Mouse (Mus musculus): ENCODE measurements around the gene Ttc9c. TPM values are rescaled to one million over a fixed set of nuclear protein-coding genes. Genes with fewer than 3 reads are reported as not detected.
A peak's percentile ranks its signal among the peaks of the same experiment; 100 is the strongest.
"Not testable (repeated sequence)": the region's sequence is repeated elsewhere in the genome, so short reads cannot be mapped to it uniquely, and the experiment has no call there.

Gene Ttc9c
- polyA plus RNA-seq, 1 experiment from 2014 or later = 71.7 TPM

DNA sequence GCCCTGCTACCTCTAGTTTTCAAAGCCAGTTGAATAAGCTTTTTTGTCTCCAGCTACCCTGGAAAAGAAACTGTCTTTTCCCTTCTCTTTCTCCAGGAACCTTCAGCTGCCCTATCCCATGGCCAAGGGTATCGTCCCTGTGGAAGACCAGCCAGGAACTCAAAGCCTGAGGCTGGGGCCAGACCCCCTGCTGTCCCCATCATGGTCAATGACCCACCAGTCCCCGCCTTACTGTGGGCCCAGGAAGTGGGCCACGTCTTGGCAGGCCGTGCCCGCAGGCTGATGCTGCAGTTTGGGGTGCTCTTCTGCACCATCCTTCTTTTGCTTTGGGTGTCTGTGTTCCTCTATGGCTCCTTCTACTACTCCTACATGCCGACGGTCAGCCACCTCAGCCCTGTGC, 21.9 kb upstream of the Ttc9c start:
- Histone ChIP-seq H3K9ac (0 out of 2 replicates have a peak overlapping the region, but pooled peaks have one; percentile 34), H3K36me3 (peaks cover 6% of the 10 kb centered on the region; the same call in 1 of the 2 replicates), H3K9me3 (no peaks in the 10 kb centered on the region), H3K4me3 (no peak overlapping the region), H3K4me2 (replicated peaks) (peak overlapping the region; percentile 79), H3K27ac (no peak overlapping the region), H3K4me1 (peaks cover 31% of the 10 kb centered on the region), H3K27me3 (no peaks in the 10 kb centered on the region)
- 93% methylated on average over 7 of the region's 7 CpGs for WGBS
- ATAC-seq (ENCODE audit: insufficient number of reproducible peaks, insufficient read depth, low FRiP score, low TSS enrichment) = no peak

DNA sequence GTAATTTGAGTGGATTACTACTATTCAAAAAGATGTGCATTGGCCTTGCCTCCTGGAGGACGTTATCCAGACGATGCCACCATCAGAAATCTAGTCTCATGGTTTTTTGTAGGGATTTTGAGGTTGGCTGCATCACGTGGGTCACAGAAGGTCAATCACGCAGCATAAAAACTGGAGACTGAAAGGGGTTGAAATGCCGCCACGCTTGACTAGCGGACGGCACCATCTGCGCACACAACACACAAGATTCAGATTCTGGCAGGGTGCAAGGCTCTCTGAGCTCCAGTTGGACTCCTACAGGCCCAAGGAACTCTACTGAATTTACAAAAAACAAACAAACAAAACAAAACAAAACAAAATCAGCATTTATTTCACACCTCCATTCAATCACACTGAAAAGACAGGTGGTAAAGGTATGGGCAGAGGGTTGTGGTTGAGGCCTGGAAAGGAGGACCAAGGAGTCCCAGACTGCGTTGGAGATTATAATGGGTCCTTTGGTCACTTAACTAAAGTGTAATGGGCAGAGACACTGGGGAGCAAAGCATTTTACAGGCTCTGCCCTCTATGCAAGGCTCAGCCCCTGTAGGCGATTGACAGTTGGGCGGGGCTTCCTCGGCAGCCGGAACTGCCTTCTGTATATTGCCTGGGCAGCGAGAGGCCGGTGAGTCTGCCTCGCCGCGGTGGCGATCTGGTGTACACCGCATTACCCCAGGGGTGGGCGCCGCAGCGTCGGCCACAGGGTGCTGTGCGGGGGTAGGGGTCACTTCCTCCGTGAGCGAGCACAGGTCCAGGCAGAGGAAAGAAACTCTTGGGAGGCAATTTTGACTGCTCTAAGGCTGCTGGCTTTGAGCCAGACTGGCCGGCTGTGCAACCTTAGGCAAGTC, 21.0 kb upstream of the Ttc9c start:
- no peaks in the 10 kb centered on the region for H3K9me3 ChIP-seq
- peaks cover 31% of the 10 kb centered on the region for H3K4me1 ChIP-seq
- no peaks in the 10 kb centered on the region for H3K27me3 ChIP-seq
- H3K4me3 ChIP-seq = peak overlapping the region; percentile 42
- peak; percentile 8; the same call in 1 of the 2 replicates for ATAC-seq (ENCODE audit: insufficient number of reproducible peaks, insufficient read depth, low FRiP score, low TSS enrichment)
- H3K36me3 ChIP-seq = peaks cover 12% of the 10 kb centered on the region; the same call in 1 of the 2 replicates
- 21% methylated on average over 29 of the region's 29 CpGs for WGBS
- peak overlapping the region; percentile 34 for H3K9ac ChIP-seq
- peak overlapping the region; percentile 79 for H3K4me2 ChIP-seq (replicated peaks)
- 0 out of 2 replicates have a peak overlapping the region, but pooled peaks have one; percentile 11 for H3K27ac ChIP-seq

DNA sequence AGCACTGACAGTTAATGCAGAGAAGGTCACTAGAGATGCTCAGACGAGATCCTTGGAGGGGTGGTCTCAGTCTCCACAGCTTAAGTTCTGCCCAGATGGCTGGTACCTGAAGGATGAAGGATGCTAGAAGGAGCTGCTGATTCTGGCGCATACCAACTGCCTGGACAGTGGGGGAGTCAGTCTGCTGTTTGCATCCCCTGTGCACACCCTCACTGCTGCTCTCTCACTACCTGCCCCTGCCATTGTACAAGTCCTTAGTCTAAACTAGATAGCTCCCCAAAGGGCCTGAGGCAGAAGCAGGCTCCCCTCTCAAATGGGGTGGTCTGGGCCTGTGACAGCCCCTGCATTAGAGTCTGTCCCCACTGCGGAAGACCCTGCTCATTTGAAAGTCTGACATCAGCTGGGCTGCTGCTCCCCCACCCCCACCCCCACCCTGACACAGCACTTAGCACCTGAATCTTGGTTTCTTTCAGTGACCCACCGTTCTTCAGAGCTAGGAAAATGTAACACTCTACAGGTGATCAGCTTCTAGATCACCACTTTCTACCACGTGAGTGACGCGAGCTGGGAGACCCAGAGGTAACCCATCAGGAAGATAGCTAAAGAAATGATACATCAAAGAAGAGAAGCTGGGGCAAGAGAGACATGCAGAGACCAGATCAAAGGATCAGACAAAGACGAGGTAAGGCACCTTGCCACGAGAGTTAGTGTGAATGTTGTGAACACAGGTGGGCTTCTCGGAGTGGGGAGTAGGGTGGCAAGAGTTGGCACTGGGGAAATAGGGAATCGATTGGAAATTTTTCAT, 20.2 kb upstream of the Ttc9c start, which contains the start of gene Gng3:
Gene Gng3 (minus strand): TSS at position 92 of the 805 bp plus-strand sequence.
- H3K9ac ChIP-seq = peak within 1 kb of the TSS; percentile 67
- H3K9me3 ChIP-seq = no peaks in the 10 kb centered on the region
- peak within 1 kb of the TSS; percentile 97 for H3K27ac ChIP-seq
- H3K27me3 ChIP-seq = no peaks in the 10 kb centered on the region
- H3K4me2 ChIP-seq (replicated peaks) = peak within 1 kb of the TSS; percentile 79
- H3K4me3 ChIP-seq = peak within 1 kb of the TSS; percentile 49
- 44% methylated on average over 11 of the region's 11 CpGs for WGBS
- peaks cover 17% of the 10 kb centered on the region for H3K36me3 ChIP-seq
- peak; percentile 73 for ATAC-seq (ENCODE audit: insufficient number of reproducible peaks, insufficient read depth, low FRiP score, low TSS enrichment)
- H3K4me1 ChIP-seq = peaks cover 31% of the 10 kb centered on the region

DNA sequence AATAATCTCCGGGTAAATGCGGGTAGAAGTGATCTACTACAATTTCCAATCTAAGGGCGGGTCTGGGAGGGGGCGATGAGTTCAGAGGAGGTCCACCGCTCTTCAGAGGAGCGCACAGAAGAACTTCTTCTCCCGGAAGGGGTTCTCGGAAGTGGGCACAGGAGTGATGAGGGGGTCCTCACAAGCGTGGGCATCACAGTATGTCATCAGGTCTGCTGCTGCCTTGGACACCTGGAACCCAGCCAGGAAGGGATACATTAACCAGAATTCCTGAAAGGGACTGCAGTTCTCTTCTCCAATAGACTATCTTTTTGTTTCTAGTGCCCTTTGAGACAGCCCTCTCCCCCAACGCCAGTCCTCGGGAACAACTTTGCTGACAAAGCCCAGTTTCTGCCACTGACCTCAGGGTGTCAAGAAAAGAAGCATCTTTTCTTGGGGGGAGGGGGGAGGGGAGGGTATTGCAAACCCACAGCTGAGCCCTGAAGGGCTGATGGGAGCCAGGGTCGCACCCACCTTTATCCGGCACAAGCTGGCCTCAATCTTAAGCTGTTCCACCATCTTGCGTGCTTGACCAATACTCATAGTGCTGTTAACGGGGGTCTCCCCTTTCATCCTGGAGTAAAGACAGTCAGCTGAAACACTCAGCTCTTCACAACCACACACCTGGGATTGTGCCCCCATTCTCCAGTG, 19.1 kb upstream of the Ttc9c start:
- H3K4me3 ChIP-seq = peak overlapping the region; percentile 49
- peaks cover 31% of the 10 kb centered on the region for H3K4me1 ChIP-seq
- 0 out of 2 replicates have a peak, but pooled peaks have one; percentile 0 for ATAC-seq (ENCODE audit: insufficient number of reproducible peaks, insufficient read depth, low FRiP score, low TSS enrichment)
- peak overlapping the region; percentile 79 for H3K4me2 ChIP-seq (replicated peaks)
- 21% methylated on average over 15 of the region's 15 CpGs for WGBS
- peak overlapping the region; percentile 67 for H3K9ac ChIP-seq
- peak overlapping the region; percentile 97 for H3K27ac ChIP-seq
- H3K36me3 ChIP-seq = peaks cover 29% of the 10 kb centered on the region
- H3K27me3 ChIP-seq = no peaks in the 10 kb centered on the region
- H3K9me3 ChIP-seq = no peaks in the 10 kb centered on the region

DNA sequence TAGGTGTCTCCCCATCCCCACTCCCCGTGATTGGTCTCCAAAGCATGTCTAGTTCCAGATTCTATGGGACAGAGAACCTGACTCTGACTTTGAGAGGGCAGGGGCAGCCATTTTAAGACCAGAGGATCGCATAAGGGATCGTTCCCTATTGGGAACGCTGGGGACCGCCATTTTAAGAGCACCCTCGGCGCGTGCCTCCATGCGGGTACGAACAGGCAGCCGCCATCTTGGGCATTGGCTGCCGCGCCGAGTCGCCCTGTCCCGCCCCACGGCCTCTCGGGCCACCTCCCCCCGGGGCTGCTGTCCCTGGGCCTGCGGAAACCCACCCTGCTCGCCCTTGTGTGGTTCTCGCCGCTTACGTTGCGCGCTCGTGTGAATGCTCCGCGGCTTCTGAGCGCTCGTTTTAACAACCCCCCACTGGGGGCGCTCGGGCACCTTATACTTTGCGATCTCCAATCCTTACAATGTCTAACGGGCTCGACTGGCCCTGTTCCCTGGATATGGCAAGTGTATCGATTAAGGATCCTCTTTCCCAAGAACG, 18.2 kb upstream of the Ttc9c start, which contains the start of gene Bscl2:
Gene Bscl2 (plus strand): TSS at position 217 of the 541 bp plus-strand sequence.
- peak within 1 kb of the TSS; percentile 67 for H3K9ac ChIP-seq
- peak within 1 kb of the TSS; percentile 97 for H3K27ac ChIP-seq
- peak within 1 kb of the TSS; percentile 79 for H3K4me2 ChIP-seq (replicated peaks)
- H3K27me3 ChIP-seq = no peaks in the 10 kb centered on the region
- H3K4me1 ChIP-seq = peaks cover 31% of the 10 kb centered on the region
- peak within 1 kb of the TSS; percentile 49 for H3K4me3 ChIP-seq
- WGBS = under 1% methylated on average over 38 of the region's 38 CpGs
- H3K9me3 ChIP-seq = no peaks in the 10 kb centered on the region
- H3K36me3 ChIP-seq = peaks cover 37% of the 10 kb centered on the region
- peak; percentile 49; the same call in 1 of the 2 replicates for ATAC-seq (ENCODE audit: insufficient number of reproducible peaks, insufficient read depth, low FRiP score, low TSS enrichment)

DNA sequence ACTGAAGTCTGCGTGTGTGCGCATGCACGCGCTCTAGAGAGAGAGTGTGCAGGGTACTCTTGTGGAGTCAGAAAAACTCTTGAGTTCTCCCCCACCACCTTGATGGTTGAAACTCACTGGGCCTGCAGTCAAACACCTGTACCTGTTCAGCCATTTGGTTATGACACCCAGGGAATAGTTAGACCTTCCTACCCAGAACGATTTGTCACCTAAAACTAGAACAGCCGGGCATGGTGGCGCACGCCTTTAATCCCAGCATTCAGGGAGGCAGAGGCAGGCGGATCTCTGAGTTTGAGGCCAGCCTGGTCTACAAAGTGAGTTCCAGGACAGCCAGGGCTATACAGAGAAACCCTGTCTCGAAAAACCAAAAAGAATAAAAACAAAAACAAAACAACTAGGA, 17.2 kb upstream of the Ttc9c start:
- Histone ChIP-seq H3K36me3 (peaks cover 46% of the 10 kb centered on the region), H3K4me1 (peaks cover 31% of the 10 kb centered on the region)
- not testable (repeated sequence) for H3K27me3 ChIP-seq; H3K9ac ChIP-seq; H3K4me2 ChIP-seq (replicated peaks); H3K9me3 ChIP-seq; H3K4me3 ChIP-seq; ATAC-seq (ENCODE audit: insufficient number of reproducible peaks, insufficient read depth, low FRiP score, low TSS enrichment); H3K27ac ChIP-seq
- WGBS = 97% methylated on average over 10 of the region's 10 CpGs

DNA sequence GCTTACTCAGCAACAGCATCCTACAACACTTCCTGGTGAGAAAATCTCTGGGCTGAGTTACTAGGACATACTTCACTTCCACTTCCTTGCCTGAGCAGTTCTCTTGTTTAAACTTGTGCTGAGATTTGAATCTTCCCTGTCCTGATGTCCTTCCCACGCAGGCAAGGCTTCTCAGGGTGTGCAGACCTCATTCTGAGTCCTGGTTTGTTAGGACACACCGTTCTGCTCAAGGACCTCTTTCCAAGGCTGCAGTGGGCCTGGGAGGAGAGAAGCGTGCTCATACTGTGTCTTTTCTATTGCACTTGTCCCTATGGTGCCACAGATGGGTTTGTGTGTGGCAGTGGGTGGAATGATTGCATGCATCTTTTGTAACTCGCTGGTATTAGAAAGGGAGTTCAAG, 13.8 kb upstream of the Ttc9c start:
- peaks cover 75% of the 10 kb centered on the region for H3K36me3 ChIP-seq
- no peaks in the 10 kb centered on the region for H3K27me3 ChIP-seq
- H3K4me3 ChIP-seq = no peak overlapping the region
- no peak for ATAC-seq (ENCODE audit: insufficient number of reproducible peaks, insufficient read depth, low FRiP score, low TSS enrichment)
- H3K27ac ChIP-seq = no peak overlapping the region
- H3K4me1 ChIP-seq = peaks cover under 1% of the 10 kb centered on the region; the same call in 1 of the 2 replicates
- no peak overlapping the region for H3K4me2 ChIP-seq (replicated peaks)
- 95% methylated on average over 4 of the region's 4 CpGs for WGBS
- no peaks in the 10 kb centered on the region for H3K9me3 ChIP-seq
- H3K9ac ChIP-seq = no peak overlapping the region

DNA sequence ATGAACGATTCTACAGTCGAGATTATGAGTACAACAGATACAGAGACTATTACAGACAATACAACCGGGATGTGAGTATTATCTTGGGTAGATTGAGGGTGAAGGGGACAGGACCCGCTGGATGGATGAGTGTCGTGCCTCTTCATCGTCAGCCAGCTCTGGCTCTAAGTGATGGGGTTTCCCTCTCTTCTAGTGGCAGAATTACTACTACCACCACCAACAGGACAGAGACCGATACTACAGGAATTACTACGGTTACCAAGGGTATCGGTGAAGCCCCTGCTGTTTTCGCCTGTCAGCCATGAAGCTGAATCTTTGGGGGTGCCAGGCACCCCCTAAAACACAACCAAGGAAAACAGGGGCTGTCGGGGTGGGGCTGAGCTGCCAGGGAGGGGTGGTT, 12.1 kb upstream of the Ttc9c start:
- Histone ChIP-seq H3K36me3 (peaks cover 91% of the 10 kb centered on the region), H3K4me1 (no peaks in the 10 kb centered on the region), H3K9ac (no peak overlapping the region), H3K4me2 (replicated peaks) (no peak overlapping the region), H3K27ac (no peak overlapping the region), H3K27me3 (no peaks in the 10 kb centered on the region), H3K9me3 (no peaks in the 10 kb centered on the region), H3K4me3 (no peak overlapping the region)
- no peak for ATAC-seq (ENCODE audit: insufficient number of reproducible peaks, insufficient read depth, low FRiP score, low TSS enrichment)
- 88% methylated on average over 11 of the region's 11 CpGs for WGBS

DNA sequence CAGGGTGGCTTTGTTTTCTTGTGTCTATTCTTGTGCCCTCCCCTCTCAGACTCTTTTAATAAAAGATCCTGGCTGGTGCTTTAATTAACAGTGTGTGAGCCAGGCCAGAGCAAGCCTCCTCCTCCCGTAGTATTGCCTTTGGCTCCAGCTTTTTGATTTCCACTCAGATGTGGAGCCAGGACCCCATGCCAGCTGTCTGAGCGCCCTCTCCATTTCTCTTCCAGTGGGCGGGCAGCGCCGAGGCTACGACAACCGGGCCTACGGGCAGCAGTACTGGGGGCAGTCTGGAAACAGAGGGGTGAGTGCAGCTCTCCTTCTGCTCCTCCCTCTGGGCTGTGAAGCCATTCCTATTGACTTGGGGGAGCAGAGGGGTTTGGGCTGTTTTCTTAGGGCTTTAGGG, 11.5 kb upstream of the Ttc9c start:
- 95% methylated on average over 8 of the region's 8 CpGs for whole genome bisulfite sequencing
- no peaks in the 10 kb centered on the region for H3K4me1 ChIP-seq
- no peak overlapping the region for H3K9ac ChIP-seq
- H3K9me3 ChIP-seq = no peaks in the 10 kb centered on the region
- H3K4me2 ChIP-seq (replicated peaks) = no peak overlapping the region
- no peaks in the 10 kb centered on the region for H3K27me3 ChIP-seq
- ATAC-seq (ENCODE audit: insufficient number of reproducible peaks, insufficient read depth, low FRiP score, low TSS enrichment) = no peak
- H3K27ac ChIP-seq = no peak overlapping the region
- H3K4me3 ChIP-seq = no peak overlapping the region
- peaks cover 95% of the 10 kb centered on the region for H3K36me3 ChIP-seq

DNA sequence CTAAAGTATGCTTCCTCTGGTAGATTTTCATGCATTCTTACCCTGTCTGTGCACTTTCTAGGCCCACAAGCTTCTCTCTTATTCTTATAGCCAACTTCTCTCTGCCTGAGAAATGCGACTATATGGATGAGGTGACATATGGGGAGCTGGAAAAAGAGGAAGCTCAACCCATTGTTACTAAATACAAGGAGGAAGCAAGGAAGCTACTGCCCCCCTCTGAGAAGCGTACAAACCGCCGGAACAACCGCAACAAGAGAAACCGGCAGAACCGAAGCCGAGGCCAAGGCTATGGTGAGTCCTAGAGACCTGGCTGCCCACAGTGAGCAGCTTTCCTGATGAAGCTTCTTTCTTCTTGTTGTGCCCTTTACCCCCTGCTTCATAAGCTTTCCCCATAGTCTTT, 10.5 kb upstream of the Ttc9c start, which contains the start of gene AC129217.1:
Gene AC129217.1 (plus strand): TSS at position 114 of the 400 bp plus-strand sequence.
- Histone ChIP-seq H3K4me1 (no peaks in the 10 kb centered on the region), H3K4me3 (no peak within 1 kb of the TSS), H3K27me3 (no peaks in the 10 kb centered on the region), H3K27ac (no peak within 1 kb of the TSS), H3K9me3 (no peaks in the 10 kb centered on the region), H3K4me2 (replicated peaks) (no peak within 1 kb of the TSS), H3K9ac (no peak within 1 kb of the TSS), H3K36me3 (peaks cover 97% of the 10 kb centered on the region)
- WGBS = 91% methylated on average over 8 of the region's 8 CpGs
- no peak for ATAC-seq (ENCODE audit: insufficient number of reproducible peaks, insufficient read depth, low FRiP score, low TSS enrichment)

DNA sequence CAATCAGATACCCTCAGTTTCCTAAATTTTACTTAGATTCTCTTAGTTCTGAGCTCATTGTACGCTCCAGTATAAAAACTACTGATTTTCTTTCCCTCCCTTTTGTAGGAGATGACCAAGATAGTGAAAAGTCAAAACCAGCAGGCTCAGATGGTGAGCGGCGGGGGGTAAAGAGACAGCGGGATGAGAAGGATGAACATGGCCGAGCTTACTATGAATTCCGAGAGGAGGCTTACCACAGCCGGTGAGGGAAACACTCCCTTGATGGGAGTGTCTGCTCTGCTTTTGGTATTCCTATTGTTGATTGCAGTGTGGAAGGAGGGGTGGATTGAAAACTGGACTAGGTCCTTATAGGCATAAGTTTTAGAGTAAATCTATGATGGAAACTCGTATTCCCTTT, 3.6 kb upstream of the Ttc9c start:
- no peak overlapping the region for H3K27ac ChIP-seq
- H3K4me2 ChIP-seq (replicated peaks) = peak overlapping the region; percentile 86
- H3K4me1 ChIP-seq = peaks cover 23% of the 10 kb centered on the region
- peak overlapping the region; percentile 76; the same call in 1 of the 2 replicates for H3K4me3 ChIP-seq
- whole genome bisulfite sequencing = 79% methylated on average over 8 of the region's 8 CpGs
- H3K27me3 ChIP-seq = no peaks in the 10 kb centered on the region
- H3K9me3 ChIP-seq = no peaks in the 10 kb centered on the region
- H3K36me3 ChIP-seq = peaks cover 49% of the 10 kb centered on the region
- H3K9ac ChIP-seq = peak overlapping the region; percentile 32; the same call in 1 of the 2 replicates
- no peak for ATAC-seq (ENCODE audit: insufficient number of reproducible peaks, insufficient read depth, low FRiP score, low TSS enrichment)
